Mouse (Mus musculus) brain, embryonic 14.5 days (tissue): ENCODE measurements around the gene Cdh13.

Experiments used
- CTCF ChIP-seq: fragments of 200-500 bp; IDR thresholded peaks from 2 replicates; pipeline ENCODE4 v1.5.1; 2012; ENCODE audit warnings: inconsistent platforms, mild to moderate bottlenecking, moderate library complexity, borderline replicate concordance; ENCODE audit not compliant: insufficient read depth, insufficient read length; ENCODE audit errors: extremely low read depth
- POLR2A ChIP-seq: fragments of 200-500 bp; IDR thresholded peaks from 2 replicates; pipeline ENCODE4 v1.6.1; 2012; ENCODE audit warnings: mild to moderate bottlenecking, inconsistent platforms, borderline replicate concordance; ENCODE audit not compliant: poor library complexity, insufficient read depth, insufficient read length, severe bottlenecking; ENCODE audit errors: extremely low read depth

DNA sequence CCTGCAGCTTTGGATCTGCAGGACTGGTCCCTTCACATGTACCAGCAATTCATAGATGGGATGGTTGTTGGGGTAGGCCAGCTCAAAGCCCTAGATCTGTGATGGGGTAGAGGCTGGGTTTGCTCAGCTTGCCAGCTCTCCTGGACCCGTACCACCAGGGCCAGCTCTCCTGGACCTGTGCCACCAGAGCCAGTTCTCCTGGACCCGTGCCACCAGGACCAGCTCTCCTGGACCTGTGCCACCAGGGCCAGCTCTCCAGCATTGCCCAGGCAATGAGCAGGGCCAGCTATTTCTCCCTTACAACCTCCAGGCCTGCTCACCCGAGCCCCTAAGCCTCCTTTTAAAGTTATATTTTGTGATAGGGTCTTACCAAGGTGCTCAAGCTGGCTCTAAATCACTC is 566.0 kb downstream of the Cdh13 start:
- TF ChIP-seq POLR2A (no peak), CTCF (no peak)
